12 mouse cellular contexts compared by ENCODE assay signal in genomic region chr5:111667901-111668300, GRCm38 (mm10).
DNase-seq lines count a peak whose midpoint lies in the region; ATAC-seq and TF ChIP-seq lines count a peak whose summit lies in the region.
"Had no signal": no experiment of that assay in that cellular context is flagged by ENCODE, and none has a peak within 500 bp of the region (broad histone marks: within the 10 kb centered on the region; RNA-seq: fewer than 3 reads in every experiment).

No protein-coding gene starts in this region.

- DNase-seq in embryo, embryonic 10.5 days (ENCODE audit: low spot score), result peak; percentile 43
- no peak for DNase-seq in embryo, embryonic 11 days
- DNase-seq in lung, adult 2 months, result no peak
- no peak for DNase-seq in lung, postnatal 25 days (ENCODE audit: low spot score)
- DNase-seq in thymus, postnatal 10 days (ENCODE audit: low spot score in 2 of 2), result peak; percentile 42 to 75
- DNase-seq in adrenal gland, adult 18-20 months (ENCODE audit: low spot score in 2 of 2), result no peak
- no peak for DNase-seq in gastrocnemius, adult 18-20 months (ENCODE audit: low spot score)
- DNase-seq: layer of hippocampus, postnatal 36 days had no signal

- TF ChIP-seq POLR2A in lung, adult 2 months (IDR thresholded peaks at IDR 0.05; ENCODE audit: borderline replicate concordance, extremely low read depth, low read depth, low read length), result no peak

- H3K4me1 ChIP-seq in lung, adult 2 months (ENCODE audit: control insufficient read depth, insufficient read depth, low read length), result no peaks in the 10 kb centered on the region

- peak; percentile 30; the same call in 1 of the 2 replicates for TF ChIP-seq CTCF in lung, adult 2 months (IDR thresholded peaks at IDR 0.05; ENCODE audit: insufficient read depth, low read length)

- ATAC-seq in common myeloid progenitor, adult 5-6 weeks (replicated peaks; ENCODE audit: low read depth, poor library complexity, severe bottlenecking), result peak; percentile 51
- ATAC-seq: intestine, embryonic 16.5 days had no signal

- 62% methylated on average over 3 of the region's 3 CpGs for WGBS in lung, adult 2 months

- H3K4me3 ChIP-seq in lung, adult 2 months (replicated peaks; ENCODE audit: extremely low read depth, low read depth, low read length), result no peak overlapping the region
- H3K4me3 ChIP-seq: embryonic facial prominence, embryonic 13.5 days; lung, embryonic 15.5 days had no signal

Comparison
In these comparisons a context has a peak if more than half of its experiments do, and no peak if none do; other contexts are left out.
1. DNase-seq: peak in embryo, embryonic 10.5 days (single experiment) and thymus, postnatal 10 days (2 of 2); none in embryo, embryonic 11 days (single experiment), lung, adult 2 months (single experiment), lung, postnatal 25 days (single experiment), adrenal gland, adult 18-20 months (0 of 2) and gastrocnemius, adult 18-20 months (single experiment).